Mouse (Mus musculus) thymus, postnatal 4 days (tissue): ENCODE data around the gene Sec24b.

ENCODE experiments used
- DNase-seq: peaks from one replicate; pipeline ENCODE4 v3.0.0; 2021

Sec24b gene

GRCm38 (mm10) chr3:130054587-130054986 lies 6.8 kb downstream of the Sec24b start:
- no peak for DNase-seq

- DNase-seq, result no peak
These were observed 7.8 kb downstream of the Sec24b start for GRCm38 (mm10) chr3:130053340-130054066.

GRCm38 (mm10) chr3:130052541-130053298 lies 8.6 kb downstream of the Sec24b start:
- DNase-seq, result no peak

GRCm38 (mm10) chr3:130052116-130052515 lies 9.2 kb downstream of the Sec24b start:
- DNase-seq, result no peak

- DNase-seq, result no peak
These were observed 20.6 kb downstream of the Sec24b start for GRCm38 (mm10) chr3:130040711-130041110.

- no peak for DNase-seq
These were observed 21.3 kb downstream of the Sec24b start for GRCm38 (mm10) chr3:130040017-130040416.

GRCm38 (mm10) chr3:130028741-130029140 lies 32.6 kb downstream of the Sec24b start:
- DNase-seq, result no peak

GRCm38 (mm10) chr3:130026181-130026580 lies 35.2 kb downstream of the Sec24b start:
- DNase-seq, result no peak

GRCm38 (mm10) chr3:130025556-130025955 lies 35.8 kb downstream of the Sec24b start:
- DNase-seq, result no peak

GRCm38 (mm10) chr3:130012943-130013342 lies 48.4 kb downstream of the Sec24b start:
- DNase-seq, result no peak

GRCm38 (mm10) chr3:130011236-130011635 lies 50.1 kb downstream of the Sec24b start:
- DNase-seq, result no peak

GRCm38 (mm10) chr3:130006141-130006540 lies 55.2 kb downstream of the Sec24b start:
- DNase-seq, result no peak

GRCm38 (mm10) chr3:130000926-130001325 lies 60.4 kb downstream of the Sec24b start:
- no peak for DNase-seq

- DNase-seq, result no peak
These were observed 62.8 kb downstream of the Sec24b start for GRCm38 (mm10) chr3:129998526-129998925.

- DNase-seq, result no peak
These were observed 63.4 kb downstream of the Sec24b start for GRCm38 (mm10) chr3:129998001-129998400.

GRCm38 (mm10) chr3:129997324-129997723 lies 64.0 kb downstream of the Sec24b start:
- DNase-seq, result no peak

- DNase-seq, result no peak
These were observed 74.1 kb downstream of the Sec24b start for GRCm38 (mm10) chr3:129987297-129987696.

- DNase-seq, result peak; percentile 32
These were observed 76.0 kb downstream of the Sec24b start for GRCm38 (mm10) chr3:129985335-129985734.

- no peak for DNase-seq
These were observed 76.6 kb downstream of the Sec24b start for GRCm38 (mm10) chr3:129984797-129985196.

- DNase-seq, result no peak
These were observed 79.1 kb downstream of the Sec24b start for GRCm38 (mm10) chr3:129982271-129982670.

- DNase-seq, result no peak
These were observed 79.6 kb downstream of the Sec24b start for GRCm38 (mm10) chr3:129981756-129982155.

GRCm38 (mm10) chr3:129979510-129979909 lies 81.8 kb downstream of the Sec24b start:
- no peak for DNase-seq

GRCm38 (mm10) chr3:129978716-129979115 lies 82.6 kb downstream of the Sec24b start:
- no peak for DNase-seq

GRCm38 (mm10) chr3:129976317-129976716 lies 85.0 kb downstream of the Sec24b start:
- no peak for DNase-seq
